Mouse (Mus musculus) urinary bladder, postnatal 4 days (tissue): ENCODE measurements at regions not wholly inside any gene's neighbourhood (a gene's known extent, or its start where the extent isn't known, plus 50 kb on each side); places are given as distances from the start of the nearest gene placed in this dataset.

Source experiments
- DNase-seq, 2 experiments: peaks; one replicate each; pipeline ENCODE4 v3.0.0; 2021 to 2022; ENCODE audit warnings: low spot score in 2 of 2

DNA sequence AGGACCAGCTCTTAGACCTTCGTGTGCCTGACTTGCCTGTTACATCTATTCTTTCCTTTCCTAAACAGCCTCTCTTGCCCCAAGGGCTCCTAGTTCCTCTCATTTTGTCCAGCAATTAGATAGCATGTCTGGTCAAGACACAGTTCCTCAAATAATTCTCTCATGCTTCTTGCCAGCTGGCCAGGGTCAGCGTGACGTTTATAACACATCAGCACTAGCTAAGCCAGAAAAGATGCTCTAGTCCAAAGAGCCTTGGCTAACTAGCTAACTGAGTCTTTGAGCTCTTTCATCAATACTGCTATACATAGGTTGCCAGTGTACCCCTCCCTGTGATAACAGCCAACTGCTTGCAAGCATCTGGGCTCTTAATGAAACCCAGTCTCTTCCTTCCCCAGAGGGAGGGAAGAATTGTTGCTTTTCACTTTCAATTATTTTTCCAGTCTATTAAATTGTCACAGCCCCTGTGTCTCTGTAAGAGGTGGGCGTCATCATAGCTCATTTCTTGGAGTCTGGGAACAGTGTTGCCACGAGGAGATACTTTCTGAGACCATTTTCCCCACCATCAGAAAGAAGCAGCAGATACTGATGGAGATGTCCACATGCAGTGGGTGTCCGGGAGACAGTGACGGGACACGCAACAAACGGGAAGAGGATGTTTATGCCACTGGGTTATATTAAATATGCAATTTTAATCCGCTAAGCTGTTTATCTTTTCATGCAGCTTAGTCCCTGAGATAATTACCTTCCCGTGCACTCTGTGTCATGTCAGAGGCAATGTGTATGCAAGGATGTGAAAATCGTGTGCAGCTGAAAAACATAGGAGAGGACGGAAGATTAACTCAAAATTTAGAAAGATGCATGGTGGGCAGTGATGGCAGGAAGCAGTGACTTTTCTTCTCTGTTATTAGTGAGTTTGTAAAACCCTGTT lies 250.1 kb upstream of the Nmur2 start:
- DNase-seq = no peak

GRCm38 (mm10) chr11:56285575-56286260 lies 244.9 kb upstream of the Nmur2 start:
- DNase-seq = no peak

DNA sequence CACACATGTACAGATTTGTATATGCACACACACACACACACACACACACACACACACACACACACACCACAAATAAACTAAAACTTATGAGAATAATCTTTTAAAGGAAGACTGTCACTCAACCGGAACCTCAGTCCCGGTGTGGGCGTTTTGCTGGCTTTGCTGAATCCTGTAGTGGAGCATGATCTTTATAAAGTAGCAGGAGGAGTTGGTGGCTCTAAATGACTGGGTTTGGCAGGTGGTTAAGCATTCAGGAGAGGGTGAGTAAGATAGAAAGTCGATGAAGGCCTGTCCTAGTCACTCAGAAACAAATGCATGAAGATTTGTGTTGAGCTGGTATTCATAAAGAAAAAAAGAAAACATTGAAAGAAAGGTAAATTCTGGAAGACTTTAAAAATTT lies 240.4 kb upstream of the Nmur2 start:
- DNase-seq = no peak

DNA sequence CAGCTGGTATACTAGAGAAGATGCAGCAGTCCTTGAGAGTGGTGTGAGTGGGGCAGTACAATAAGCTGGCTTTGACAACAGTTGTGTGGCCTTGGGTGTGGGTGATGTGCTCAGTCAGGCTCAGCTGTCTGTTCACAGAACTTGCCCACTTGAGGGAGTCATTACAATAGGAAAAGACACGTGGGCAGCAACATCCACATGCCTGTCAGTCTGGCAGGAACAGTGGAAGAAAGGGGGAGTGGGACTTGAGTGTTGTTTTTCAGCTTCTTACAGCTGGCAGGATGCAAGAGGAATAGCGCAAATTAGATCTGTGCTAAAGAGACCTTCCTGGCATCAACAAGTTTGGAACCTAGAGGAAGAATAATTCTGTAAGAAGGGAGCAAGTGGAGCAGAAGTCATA lies 239.4 kb upstream of the Nmur2 start:
- no peak for DNase-seq

GRCm38 (mm10) chr11:56269915-56270493 lies 229.2 kb upstream of the Nmur2 start:
- DNase-seq = no peak

- DNase-seq = no peak
Observed at GRCm38 (mm10) chr11:56262726-56263125, 221.9 kb upstream of the Nmur2 start.

- DNase-seq = no peak
Observed at GRCm38 (mm10) chr11:56256356-56256755, 215.5 kb upstream of the Nmur2 start.

- no peak for DNase-seq
Observed at GRCm38 (mm10) chr11:56254437-56254836, 213.6 kb upstream of the Nmur2 start.

DNA sequence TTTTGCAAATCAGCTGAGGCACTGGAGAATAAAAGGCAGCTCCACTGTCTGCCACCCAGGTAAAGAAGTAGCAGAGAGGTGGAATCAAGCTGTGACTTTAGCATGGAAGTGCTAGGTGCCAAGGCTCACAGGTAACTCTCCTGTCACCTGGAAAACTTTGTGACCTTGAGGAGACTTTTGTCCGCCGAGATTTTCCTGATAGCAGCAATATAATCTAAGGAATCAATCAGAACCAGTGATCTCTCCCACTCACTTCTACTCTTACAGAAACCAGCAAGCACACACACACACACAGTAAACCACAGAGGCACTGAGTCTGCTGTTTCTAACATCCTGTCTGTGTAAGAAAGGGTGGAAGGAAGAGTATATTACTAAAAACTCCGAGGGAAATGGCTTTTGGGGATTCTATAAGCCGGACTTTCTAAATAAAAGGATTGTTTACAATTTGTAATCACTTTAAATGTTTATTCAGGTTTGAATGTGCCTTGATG lies 206.6 kb upstream of the Nmur2 start:
- no peak for DNase-seq

DNA sequence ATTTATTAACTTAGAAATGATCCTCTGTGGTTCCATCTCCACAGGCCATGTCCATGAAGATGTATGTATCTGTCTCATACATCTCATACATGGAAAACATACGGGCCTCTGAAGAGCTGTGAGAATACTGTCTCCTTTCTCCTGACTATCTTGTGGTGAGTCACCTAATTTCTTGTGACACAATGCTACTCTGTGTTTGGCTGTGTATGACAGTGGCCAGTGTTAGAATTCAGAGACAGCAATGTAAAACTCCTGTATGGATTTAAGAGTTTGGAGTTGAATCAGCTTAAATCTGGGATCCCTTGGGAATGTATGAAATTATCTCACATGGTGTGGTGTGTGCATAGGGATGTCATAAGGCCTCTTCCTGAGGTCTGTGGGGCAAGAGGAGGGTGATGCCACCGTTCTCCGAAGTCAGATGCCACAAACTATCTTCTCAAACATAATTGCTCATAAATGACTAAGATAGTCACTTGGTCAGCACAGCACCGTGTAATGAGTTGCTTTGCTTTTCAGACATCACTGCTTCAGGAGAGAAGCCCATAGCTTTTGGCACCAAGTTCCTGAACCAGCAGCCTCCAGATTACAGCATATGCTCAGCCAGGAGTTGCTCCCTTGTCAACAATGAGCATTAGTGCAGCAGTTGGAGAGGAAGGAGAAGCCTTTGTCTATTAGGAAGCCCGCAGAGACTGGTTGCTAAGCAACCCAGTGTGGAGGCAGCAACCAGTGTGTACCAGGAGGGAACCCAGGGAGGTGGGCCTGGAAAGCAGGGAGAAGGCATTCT lies 205.9 kb upstream of the Nmur2 start:
- DNase-seq = no peak

GRCm38 (mm10) chr11:56244951-56245350 lies 204.1 kb upstream of the Nmur2 start:
- DNase-seq = no peak

DNA sequence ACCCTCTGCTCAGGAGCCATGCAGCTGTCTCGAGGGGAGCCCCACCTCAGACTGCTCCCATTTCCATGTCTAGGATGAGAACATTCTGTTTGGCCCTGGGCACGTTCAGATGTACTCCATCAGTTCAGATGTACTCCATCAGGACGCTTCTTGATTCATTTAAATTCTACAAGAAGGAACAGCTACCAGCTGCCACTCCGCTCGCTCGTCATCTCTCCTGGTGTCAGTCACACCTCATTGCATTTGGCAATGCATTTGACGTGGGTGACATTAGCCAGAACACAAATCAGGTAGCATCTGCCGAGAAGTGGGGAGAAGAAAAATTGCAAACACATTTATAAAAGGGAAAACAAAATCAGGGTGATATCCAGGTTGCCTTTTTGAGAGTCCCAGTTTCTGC lies 202.6 kb upstream of the Nmur2 start:
- DNase-seq = no peak

DNA sequence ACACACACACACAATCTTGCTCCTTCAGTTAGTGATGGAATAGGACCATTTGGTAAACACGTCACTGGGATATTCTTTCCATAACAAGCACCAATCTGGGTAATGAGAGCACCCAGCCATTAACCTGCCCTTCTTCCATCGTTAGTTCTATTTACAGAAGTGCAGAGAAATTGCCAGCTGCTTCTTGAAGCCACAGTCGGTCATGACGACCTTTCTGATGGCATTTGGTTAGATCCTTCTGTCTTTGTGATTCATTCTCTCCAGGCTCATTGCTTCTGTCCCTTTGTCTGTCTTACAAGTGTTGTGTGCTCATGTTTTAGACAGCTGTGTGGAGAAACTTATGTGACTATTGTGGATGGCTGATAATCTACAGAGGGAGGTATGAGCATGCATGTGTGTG lies 197.9 kb upstream of the Nmur2 start:
- DNase-seq = no peak

DNA sequence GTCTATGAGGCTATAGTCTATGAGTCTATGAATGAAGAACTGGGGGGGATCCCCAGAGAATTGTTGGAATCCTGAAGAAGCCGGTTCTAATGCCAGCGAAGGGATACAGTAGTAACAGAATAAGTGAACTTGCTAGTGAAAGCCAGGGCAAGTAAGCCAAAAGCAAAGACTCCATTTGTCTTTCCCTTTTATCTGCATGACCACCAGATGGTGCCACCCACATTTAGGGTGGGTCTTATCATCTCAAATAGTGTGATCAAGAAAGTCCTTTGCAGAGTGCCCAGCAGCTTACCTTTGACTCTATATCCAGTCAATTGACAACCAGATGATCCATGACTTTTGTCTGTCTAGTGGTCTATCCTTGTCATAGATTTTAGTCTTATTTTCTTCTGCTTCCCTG lies 184.2 kb upstream of the Nmur2 start:
- DNase-seq = no peak

- no peak for DNase-seq
Observed at GRCm38 (mm10) chr11:56215706-56216105, 174.9 kb upstream of the Nmur2 start.

GRCm38 (mm10) chr11:56201844-56202243 lies 161.0 kb upstream of the Nmur2 start:
- no peak for DNase-seq

DNA sequence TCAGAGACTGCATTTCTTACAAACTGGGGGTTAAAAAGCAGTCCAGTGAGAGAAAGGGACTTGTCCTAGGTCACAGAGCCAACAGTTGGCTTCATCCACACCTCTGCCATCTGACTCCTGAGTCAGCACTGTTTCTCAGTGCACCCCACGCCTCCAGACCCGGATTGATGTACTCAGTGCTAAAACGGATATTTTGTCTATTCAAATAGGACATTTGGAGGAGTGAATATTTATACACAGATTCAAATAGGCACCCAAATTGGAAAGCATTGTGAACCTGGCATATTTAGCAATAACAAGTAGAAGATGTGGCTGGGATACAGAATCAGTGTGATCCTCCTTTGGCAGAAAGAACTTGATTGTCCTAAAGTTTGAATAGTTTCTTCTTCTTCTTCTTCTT lies 154.5 kb upstream of the Nmur2 start:
- no peak for DNase-seq

GRCm38 (mm10) chr11:56193426-56193825 lies 152.6 kb upstream of the Nmur2 start:
- no peak for DNase-seq

GRCm38 (mm10) chr11:56173895-56174294 lies 133.1 kb upstream of the Nmur2 start:
- DNase-seq = no peak

- DNase-seq = no peak
Observed at GRCm38 (mm10) chr11:56173246-56173645, 132.4 kb upstream of the Nmur2 start.

- no peak for DNase-seq
Observed at GRCm38 (mm10) chr11:56169576-56169975, 128.8 kb upstream of the Nmur2 start.

DNA sequence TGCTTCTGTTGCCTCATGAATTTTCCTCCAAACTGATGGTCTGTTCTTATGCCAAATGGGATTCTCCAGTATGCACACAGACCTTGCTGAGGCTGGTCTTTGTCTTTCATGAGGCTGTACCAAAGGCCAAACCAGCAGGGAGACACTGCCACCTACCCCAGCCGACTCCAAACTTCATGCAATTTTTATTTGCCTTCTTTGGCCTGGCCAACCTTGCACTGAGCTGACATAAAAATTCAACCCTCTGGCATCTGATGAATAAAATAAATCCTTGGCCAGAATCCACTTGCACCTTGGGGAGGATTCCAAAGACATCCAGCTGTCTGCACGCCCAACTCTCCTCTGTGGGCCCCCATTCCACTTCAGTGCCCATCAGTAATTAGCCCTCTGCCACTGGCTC lies 126.0 kb upstream of the Nmur2 start:
- no peak for DNase-seq
